Mouse (Mus musculus): ENCODE results near the gene Il3.

DNA sequence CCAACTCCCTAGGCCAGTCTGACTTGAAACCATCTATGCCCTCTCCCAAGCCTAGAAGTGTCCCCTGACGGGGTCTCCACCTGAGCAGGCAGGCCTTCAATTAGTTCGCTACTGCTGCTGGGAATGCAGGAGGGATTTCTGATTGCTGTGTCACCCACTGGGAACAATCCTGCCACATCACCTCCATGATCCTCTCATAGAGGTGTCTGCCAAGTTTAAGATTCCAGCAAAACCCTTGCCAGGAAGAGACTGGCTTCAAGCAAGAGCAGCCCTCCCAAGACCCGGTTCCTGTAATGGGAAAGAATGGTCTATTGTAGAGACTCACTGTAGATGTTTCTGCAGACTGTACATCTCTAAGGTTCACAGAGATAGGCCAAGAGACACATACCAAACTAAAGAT, 35.5 kb upstream of the Il3 start:
- TF ChIP-seq EP300 (IDR thresholded peaks at IDR 0.05; ENCODE audit: low read length) (no peak), RAD21 (IDR thresholded peaks at IDR 0.05; ENCODE audit: low read depth, low read length) (no peak), POLR2A (IDR thresholded peaks at IDR 0.05; ENCODE audit: low read depth, low read length) (no peak), MYC (IDR thresholded peaks at IDR 0.05; ENCODE audit: low read depth, low read length) (no peak), MAFK (IDR thresholded peaks at IDR 0.05; ENCODE audit: insufficient replicate concordance, low read length) (no peak), CTCF (conservative IDR thresholded peaks at IDR 0.05 in 1 of 2, IDR thresholded peaks at IDR 0.05 in 1 of 2; ENCODE audit: low read depth in 2 of 2, low read length in 2 of 2) (no peak), POLR2AphosphoS2 (IDR thresholded peaks at IDR 0.05; ENCODE audit: low read depth, low read length) (no peak), TBP (conservative IDR thresholded peaks at IDR 0.05; ENCODE audit: low read depth, low read length) (no peak), NELFE (IDR thresholded peaks at IDR 0.05; ENCODE audit: low read depth, low read length) (no peak), ZMIZ1 (IDR thresholded peaks at IDR 0.05; ENCODE audit: low read depth, low read length) (no peak), MAZ (IDR thresholded peaks at IDR 0.05; ENCODE audit: low read depth, low read length) (no peak), USF1 (IDR thresholded peaks at IDR 0.05; ENCODE audit: low read depth, low read length) (no peak)
